Mouse (Mus musculus) cerebellum, postnatal 36 days (tissue): ENCODE data around the gene Usp3.

Experiments
- DNase-seq, 2 experiments: peaks; one replicate each; pipeline ENCODE4 v3.0.0; 2021 to 2022; ENCODE audit warnings: mixed read lengths in 2 of 2

Usp3 gene

DNA sequence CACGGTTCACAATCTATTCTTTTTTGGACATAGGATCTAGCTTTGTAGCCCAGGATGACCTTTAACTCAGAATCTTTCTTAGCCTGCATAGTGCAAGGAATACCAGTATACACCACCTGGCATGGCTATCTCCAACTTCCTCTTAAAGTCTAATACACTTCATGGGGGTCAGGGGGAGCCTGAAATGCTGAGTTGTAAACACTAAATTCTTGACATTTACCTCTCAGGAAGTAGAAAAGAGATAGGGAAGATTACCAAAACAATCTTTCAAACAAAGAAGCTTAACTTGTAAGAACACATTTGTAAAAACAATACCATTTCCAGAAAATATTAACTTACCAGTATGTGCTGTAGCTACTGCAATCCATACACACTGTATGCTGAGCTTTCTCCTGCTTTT, 30.7 kb downstream of the Usp3 start:
- DNase-seq: no peak

DNA sequence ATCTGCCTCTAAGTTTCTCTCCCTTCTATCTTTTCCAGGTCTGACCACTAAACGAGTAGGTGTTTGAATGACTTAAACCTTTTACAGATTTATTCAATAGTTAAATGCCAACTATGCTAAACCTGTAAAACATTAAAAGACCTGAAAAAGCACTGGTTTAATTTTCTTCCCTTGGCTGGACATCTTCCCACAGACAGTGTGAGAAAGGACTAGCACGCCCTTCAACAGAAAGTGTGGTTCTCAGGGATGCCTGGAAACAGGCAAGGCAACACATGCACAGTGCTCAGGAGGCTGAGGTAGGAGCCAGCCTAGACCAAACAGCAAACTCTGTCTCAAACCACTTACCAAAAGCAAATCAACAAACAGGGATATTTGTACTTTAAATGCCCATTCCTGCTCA, 31.4 kb downstream of the Usp3 start:
- DNase-seq: no peak

DNA sequence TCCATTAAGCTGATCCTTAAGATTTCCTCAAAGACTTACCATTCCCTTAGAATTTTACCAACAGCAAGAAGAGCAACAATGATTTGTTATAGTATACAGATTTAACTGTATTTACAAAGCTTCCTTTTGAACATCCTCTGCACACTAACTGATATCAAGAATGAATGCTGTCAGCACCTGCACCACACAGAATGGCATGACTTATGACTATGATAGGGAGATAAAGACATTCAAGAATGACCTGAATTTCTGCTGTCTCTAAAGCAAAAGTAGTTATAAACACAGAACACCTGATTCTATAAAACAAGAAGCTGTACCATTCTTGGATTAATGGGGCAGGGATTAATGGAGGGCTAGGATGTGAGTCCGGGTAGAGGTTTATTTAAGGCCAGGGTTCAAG, 32.2 kb downstream of the Usp3 start:
- DNase-seq: no peak

GRCm38 (mm10) chr9:66560295-66560694, 32.6 kb downstream of the Usp3 start:
- DNase-seq: no peak

DNA sequence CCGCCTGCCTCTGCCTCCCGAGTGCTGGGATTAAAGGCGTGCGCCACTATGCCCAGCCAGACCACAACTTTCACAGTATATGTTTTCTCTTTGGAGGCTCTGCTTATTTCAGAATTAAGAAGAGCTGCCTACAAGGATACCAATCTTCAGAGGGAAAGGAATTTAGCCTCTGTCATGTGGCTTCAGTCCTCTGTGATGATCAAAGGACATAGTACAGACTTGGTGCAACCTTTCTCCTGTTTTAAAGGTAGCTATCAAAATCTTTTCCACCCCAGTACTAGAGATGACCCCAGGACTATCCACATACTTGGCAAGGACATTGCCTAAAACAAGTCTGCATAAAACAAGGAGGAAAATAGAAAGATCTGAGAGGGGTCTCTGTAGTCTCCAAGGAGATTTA, 34.0 kb downstream of the Usp3 start:
- DNase-seq: no peak

DNA sequence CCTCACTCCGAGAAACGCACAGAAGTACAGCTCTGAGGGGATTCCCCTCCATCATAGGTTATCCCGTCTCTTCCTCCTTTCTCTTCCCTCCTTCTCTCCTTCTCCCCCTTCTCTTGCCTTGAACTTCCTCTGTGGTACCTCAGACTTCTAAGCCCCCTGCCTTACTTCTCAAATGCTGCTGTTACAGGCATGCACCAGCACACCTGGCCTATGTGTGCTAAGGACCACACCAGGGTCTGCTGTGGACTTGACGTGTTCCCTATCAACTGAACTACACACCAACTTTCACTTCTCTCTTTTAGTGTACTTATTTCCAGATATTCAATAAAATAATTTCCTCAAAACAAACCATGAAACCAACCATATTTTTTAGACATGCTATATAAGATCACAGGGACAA, 50.2 kb downstream of the Usp3 start:
- DNase-seq: no peak

- no peak for DNase-seq
Observed at GRCm38 (mm10) chr9:66521595-66521994, 71.3 kb downstream of the Usp3 start.

GRCm38 (mm10) chr9:66520299-66520698, 72.6 kb downstream of the Usp3 start:
- DNase-seq: no peak

DNA sequence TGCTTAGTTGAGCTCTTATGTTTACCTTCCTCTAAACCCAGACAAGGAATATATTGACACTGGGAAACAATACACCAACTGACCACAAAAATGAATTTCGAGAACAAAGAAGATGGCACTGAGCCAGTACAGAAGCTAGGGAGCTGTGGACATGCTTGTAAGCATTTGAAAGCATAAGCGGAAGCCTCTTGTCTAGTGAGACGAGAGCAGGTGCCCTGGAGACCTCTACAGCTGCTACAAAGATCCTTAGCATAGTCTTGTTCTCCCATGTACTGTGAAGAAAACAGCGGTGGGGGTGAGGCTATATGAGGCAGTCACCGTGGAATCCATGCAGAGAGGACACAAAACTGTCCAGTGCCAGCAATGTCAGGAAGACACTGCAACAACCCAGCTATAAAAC, 74.0 kb downstream of the Usp3 start:
- DNase-seq: no peak

- DNase-seq: no peak
Observed at GRCm38 (mm10) chr9:66518251-66518650, 74.7 kb downstream of the Usp3 start.

GRCm38 (mm10) chr9:66517746-66518145, 75.2 kb downstream of the Usp3 start:
- no peak for DNase-seq

DNA sequence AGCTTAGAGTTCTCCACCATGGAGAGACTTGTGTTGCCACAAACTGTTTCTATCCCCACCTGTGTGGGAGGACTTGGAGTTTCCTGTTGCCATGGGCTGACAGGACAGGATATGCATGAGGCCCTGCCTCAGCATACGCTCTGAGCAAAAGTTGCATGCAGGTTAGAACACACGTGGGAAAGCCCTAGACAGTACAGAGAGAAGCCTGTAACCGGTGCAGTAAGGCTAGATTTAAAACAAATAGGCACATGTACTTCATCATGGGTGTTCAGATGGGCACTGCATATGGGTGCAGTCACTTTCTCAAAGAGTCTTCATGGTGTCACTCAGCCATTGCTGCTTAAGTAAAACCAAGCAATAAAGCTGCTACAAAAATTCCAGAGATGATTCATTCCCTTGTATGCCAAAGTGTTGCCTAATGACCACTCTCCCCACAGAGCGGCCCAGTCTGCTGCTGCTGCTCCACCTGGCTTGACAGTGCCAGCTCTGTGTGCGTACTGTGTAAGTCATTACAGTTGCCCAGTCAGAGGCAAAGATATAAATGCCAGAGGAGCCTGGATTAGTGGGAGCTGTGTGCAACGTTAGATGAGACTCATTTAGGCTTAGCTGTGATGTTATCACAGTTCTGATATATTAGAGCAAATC, 76.5 kb downstream of the Usp3 start:
- peak; percentile 65 to 68 for DNase-seq

DNA sequence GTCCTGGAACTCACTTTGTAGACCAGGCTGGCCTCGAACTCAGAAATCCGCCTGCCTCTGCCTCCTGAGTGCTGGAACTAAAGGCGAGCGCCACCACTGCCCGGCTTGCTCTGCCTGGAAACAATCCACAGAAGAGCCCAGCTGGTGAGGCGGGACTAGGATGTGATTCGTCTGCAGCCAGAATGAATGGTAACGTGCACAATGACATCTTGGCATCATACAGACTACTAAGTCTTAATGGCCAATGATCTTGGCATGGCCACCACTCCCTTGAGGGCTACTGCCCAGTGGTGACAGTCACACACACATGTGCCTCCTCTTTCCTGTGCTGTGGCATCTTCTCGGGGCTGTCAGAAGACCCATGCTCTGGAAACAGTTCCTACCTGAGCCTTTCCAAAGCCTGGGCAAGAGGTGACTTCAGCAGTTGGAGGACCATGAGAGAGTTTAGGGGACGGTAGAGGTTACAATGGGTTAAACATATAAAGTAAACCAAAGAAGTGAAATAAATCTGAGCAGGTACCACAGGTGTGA, 77.2 kb downstream of the Usp3 start:
- peak in 1 of 2 experiments; percentile 15 for DNase-seq

DNA sequence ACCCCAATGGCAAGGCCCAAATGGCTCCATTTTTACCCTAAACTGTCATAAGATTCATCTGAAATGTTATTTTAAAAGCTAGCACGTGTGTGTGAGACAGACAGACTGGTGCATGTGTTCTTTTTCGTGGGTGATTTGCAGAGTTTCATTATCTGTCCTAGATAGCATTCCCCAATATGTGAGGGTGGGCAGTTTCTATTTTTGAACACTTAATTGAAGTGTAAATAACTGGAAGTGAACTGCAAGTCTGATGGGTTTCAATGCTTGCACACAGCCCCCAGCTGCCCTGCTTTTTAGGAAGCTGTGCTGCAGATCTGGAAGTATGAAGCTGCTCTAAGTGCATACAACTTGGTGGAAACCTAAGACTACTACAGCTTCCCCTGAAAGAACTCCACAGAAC, 77.8 kb downstream of the Usp3 start:
- DNase-seq: no peak

- peak; percentile 60 to 62 for DNase-seq
Observed at GRCm38 (mm10) chr9:66514256-66514770, 78.6 kb downstream of the Usp3 start, which contains the start of gene Fbxl22. Gene Fbxl22, minus strand, starts transcription at chr9:66514593.

- no peak for DNase-seq
Observed at GRCm38 (mm10) chr9:66513661-66514255, 79.2 kb downstream of the Usp3 start.

- peak; percentile 21 to 33 for DNase-seq
Observed at GRCm38 (mm10) chr9:66513150-66513549, 79.8 kb downstream of the Usp3 start.

- peak; percentile 76 to 80 for DNase-seq
Observed at GRCm38 (mm10) chr9:66512351-66512671, 80.6 kb downstream of the Usp3 start.

- DNase-seq: peak; percentile 92 to 96
Observed at GRCm38 (mm10) chr9:66511580-66512350, 81.2 kb downstream of the Usp3 start.

DNA sequence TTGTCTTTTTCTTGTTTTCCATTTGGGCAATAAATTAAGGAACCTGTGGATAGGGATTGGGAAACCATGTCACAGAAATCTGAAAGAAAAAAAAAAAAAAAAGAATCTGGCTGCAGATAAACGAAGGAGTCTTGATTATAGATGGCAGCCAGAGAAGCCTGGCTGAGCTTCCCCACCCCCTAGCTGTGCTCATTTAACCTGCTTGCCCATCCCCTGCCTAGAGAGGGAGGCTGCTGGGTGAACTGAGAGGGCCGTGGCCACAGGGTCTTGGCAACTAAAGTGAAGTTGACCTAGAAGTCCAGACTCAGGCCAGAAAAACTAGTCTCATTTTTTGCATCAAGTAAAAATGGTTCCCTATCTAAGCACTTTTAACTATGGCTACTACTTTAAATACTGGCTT, 82.0 kb downstream of the Usp3 start:
- DNase-seq: peak; percentile 43 to 47

DNA sequence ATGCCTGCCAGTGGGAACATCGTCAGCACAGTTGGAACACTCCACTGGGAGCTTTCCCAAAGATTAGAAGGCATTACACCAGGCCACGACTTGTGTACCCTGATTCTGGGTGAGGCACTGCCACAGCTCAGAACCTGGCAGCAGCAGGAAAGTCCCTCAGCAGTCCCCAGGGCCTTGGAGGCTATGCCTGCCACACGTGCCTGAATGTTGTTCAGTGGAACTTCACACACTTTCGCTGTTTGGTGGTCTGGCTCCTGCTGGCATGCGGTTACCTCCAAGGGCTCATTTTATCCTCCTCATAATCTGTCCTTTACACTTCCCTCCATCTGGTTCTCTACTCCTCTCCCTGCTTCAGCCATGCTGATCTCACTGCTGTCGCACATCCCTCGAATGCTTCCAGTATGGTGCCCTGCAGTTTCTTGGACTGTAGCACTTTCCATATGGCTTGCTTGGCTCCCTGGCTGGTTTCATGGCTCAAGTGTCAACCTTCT, 82.5 kb downstream of the Usp3 start:
- peak; percentile 70 to 77 for DNase-seq

DNA sequence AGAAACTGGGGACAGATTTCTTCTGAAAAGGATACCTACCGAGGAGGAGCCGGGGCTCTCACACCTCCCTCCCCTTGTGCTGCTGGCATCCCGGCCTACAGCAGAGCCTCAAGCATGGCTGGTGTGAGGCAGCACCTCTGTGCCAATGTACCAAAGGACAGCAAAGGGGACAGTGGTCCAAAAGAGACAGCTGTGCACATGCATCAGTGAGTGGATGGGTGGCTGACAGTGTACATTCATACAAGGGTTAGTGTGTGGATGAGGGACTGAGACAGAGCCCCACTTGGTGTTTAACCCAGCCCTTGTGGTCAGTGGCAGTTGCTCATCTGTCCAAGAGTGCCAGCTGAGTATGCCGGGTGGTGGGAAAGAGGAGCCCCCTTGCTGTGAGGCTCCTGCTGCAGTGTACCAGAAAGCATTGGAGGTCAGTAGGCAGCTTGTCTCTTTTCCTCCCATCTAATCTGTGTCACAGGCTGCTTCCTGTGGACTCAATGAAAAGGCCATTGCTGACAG, 84.0 kb downstream of the Usp3 start:
- peak in 1 of 2 experiments; percentile 21 for DNase-seq

- peak in 1 of 2 experiments; percentile 12 for DNase-seq
Observed at GRCm38 (mm10) chr9:66507684-66508083, 85.3 kb downstream of the Usp3 start.
